Mouse (Mus musculus): ENCODE data around the gene Chrna1. TPM values are rescaled to one million over a fixed set of nuclear protein-coding genes. Genes with fewer than 3 reads are reported as not detected.

The Chrna1 gene
- polyA plus RNA-seq, 1 experiment from 2014 or later, result 5.4 TPM

Other genes starting within 250 kb of the Chrna1 start
- 7.1 and 7.5 TPM in 2 replicates for gene Gpr155, start 193.8 kb downstream of the Chrna1 start, polyA plus RNA-seq (2016; fragmentation: Nextera tagmentation; extraction: Ambion mirVana)
- 14.1 and 14.5 TPM in 2 replicates for gene Wipf1, start 50.6 kb downstream of the Chrna1 start, polyA plus RNA-seq (2016; fragmentation: Nextera tagmentation; extraction: Ambion mirVana)
- 31.5 and 35.0 TPM in 2 replicates for gene Chn1, start 195.0 kb upstream of the Chrna1 start, polyA plus RNA-seq (2016; fragmentation: Nextera tagmentation; extraction: Ambion mirVana)